Mouse (Mus musculus) kidney, adult 2 months (tissue): ENCODE measurements around the gene Ints5.

Experiments used
- CTCF ChIP-seq: fragments of 200-500 bp; conservative IDR thresholded peaks from 2 replicates; pipeline ENCODE4 v1.5.1; 2011; ENCODE audit warnings: low read depth, mild to moderate bottlenecking, control low read depth, low read length, moderate library complexity, mixed read lengths; ENCODE audit not compliant: insufficient read depth, insufficient read length
- POLR2A ChIP-seq: fragments of 200-500 bp; IDR thresholded peaks from one replicate; pipeline ENCODE4 v1.6.1; 2011; ENCODE audit warnings: low read depth, low read length, control low read depth

DNA sequence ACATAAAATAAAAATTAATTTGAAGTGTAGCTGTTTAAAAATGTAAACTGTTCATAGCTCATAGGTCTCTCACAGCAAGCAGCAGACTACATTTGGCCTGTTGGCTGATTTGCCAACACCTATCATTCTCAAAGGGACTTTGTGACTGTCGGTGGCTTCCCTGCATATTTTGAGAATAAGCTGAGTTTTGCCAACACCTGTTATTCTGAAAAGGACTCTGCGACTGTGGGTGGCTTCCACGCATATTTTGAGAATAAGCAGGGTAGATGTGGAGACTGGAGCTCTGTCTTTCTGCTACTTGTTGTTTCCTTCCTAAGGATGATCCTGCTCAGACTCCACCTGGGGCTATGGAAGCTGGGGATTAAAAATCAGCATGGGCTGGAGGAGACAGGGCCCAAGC lies 39.7 kb upstream of the Ints5 start:
- TF ChIP-seq POLR2A (no peak), CTCF (no peak)
